8 mouse cellular contexts compared by ENCODE assay signal in the genomic region with DNA sequence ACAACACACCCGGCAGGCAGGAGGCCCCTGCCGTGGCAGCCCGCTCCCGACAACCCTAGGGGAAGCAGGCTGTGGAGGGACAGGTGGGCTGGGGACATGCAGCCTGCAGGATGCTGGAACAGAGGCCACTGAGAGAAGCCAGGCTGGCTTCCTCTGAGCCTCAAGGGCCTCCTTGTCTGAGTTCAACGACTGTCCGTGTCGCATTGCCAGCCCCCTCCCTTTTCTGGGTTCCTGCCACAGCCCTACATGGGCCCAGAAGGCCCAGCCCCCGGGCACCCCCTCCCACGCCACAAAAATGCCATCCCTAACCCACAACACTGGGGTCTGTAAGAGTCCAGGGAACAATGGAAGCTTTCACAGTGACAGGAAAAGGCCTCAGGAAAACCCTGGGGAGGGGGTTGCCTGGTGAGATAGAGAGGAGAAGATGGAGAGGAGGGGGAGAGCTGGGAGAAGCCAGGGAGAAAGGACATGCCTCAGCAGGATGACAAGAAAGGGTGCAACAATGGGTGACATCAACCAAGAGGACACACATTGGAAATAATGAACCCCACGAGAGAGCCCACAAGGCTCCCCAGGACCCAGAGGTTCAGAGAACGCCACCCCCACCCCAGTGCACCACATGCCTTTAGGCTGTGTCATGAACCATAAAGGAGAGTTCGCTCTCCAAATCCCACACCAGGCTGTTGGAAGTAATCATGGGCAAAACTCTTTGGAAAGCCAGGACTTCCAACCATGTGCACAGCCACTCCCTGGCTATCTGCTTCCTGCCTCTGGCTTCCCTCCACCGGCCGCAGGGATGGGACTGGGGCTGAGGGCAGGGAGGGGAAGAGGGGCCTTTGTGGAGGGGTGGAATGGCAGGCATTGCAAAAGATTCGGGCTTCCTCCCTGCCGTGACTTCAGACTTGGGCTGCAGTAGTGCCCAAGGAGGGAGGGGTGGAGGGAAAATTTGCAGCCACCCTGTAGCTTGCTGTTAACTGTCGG. TPM values are rescaled to one million over a fixed set of nuclear protein-coding genes. Genes with fewer than 3 reads are reported as not detected.
A peak's percentile ranks its signal among the peaks of the same experiment; 100 is the strongest.
DNase-seq lines count a peak whose midpoint lies in the region; ATAC-seq lines count a peak whose summit lies in the region.

No protein-coding gene starts in this region.

- DNase-seq in layer of hippocampus, adult 11-12 months (ENCODE audit: low spot score): peak; percentile 44
- no peak for DNase-seq in layer of hippocampus, adult 9-10 months (ENCODE audit: low spot score)
- peak; percentile 72 for DNase-seq in brain, adult 2 months (ENCODE audit: low read depth, low spot score)
- peak; percentile 76 for DNase-seq in gastrocnemius, postnatal 14 days
- no peak for DNase-seq in spleen, adult 18-20 months
- DNase-seq in thymus, postnatal 36 days: no peak

- peaks cover 39% of the 10 kb centered on the region for H3K4me1 ChIP-seq in hindbrain, embryonic 15.5 days (replicated peaks)
- peaks cover 18% of the 10 kb centered on the region for H3K4me1 ChIP-seq in midbrain, embryonic 12.5 days

- no peaks in the 10 kb centered on the region for H3K36me3 ChIP-seq in hindbrain, embryonic 15.5 days
- H3K36me3 ChIP-seq in midbrain, embryonic 12.5 days: no peaks in the 10 kb centered on the region

- ATAC-seq in hindbrain, embryonic 15.5 days (ENCODE audit: low FRiP score, low read depth): peak; percentile 88
- peak; percentile 30; the same call in 1 of the 2 replicates for ATAC-seq in midbrain, embryonic 12.5 days (ENCODE audit: low FRiP score, low read depth)

- H3K27ac ChIP-seq in hindbrain, embryonic 15.5 days (replicated peaks): peak overlapping the region; percentile 40
- H3K27ac ChIP-seq in midbrain, embryonic 12.5 days (replicated peaks): peak overlapping the region; percentile 39

- H3K4me3 ChIP-seq in hindbrain, embryonic 15.5 days: no peak overlapping the region
- no peak overlapping the region for H3K4me3 ChIP-seq in midbrain, embryonic 12.5 days

- H3K9ac ChIP-seq in hindbrain, embryonic 15.5 days: no peak overlapping the region
- H3K9ac ChIP-seq in midbrain, embryonic 12.5 days (replicated peaks): peak overlapping the region; percentile 15; the same call in 1 of the 2 replicates

- intact Hi-C loops in gastrocnemius, postnatal 14 days (cut with DNase I; ENCODE audit: low total_unique reads): no loop called here

- no peaks in the 10 kb centered on the region for H3K9me3 ChIP-seq in hindbrain, embryonic 15.5 days
- H3K9me3 ChIP-seq in midbrain, embryonic 12.5 days: no peaks in the 10 kb centered on the region

- no peaks in the 10 kb centered on the region for H3K27me3 ChIP-seq in hindbrain, embryonic 15.5 days
- no peaks in the 10 kb centered on the region for H3K27me3 ChIP-seq in midbrain, embryonic 12.5 days

- no peak overlapping the region for H3K4me2 ChIP-seq in hindbrain, embryonic 15.5 days
- H3K4me2 ChIP-seq in midbrain, embryonic 12.5 days (replicated peaks): no peak overlapping the region

- 27% methylated on average over 17 of the region's 17 CpGs for WGBS in hindbrain, embryonic 15.5 days
- WGBS in midbrain, embryonic 12.5 days: 41% methylated on average over 17 of the region's 17 CpGs

RNA-seq across cellular contexts. Expression of a gene that starts 33.8 kb away (rescaled TPM):
- total RNA-seq in gastrocnemius, postnatal 14 days (2021): 10 to 100 TPM; 45.2 to 45.5 TPM
- polyA plus RNA-seq in hindbrain, embryonic 15.5 days (2015; fragmentation: Nextera tagmentation; extraction: Ambion mirVana): 15.7 and 16.1 TPM in 2 replicates
- polyA plus RNA-seq in midbrain, embryonic 12.5 days (2016; fragmentation: Nextera tagmentation; extraction: Ambion mirVana): 17.7 and 20.7 TPM in 2 replicates

RNA-seq across cellular contexts. Expression of a gene that starts 41.1 kb away (rescaled TPM):
- total RNA-seq in gastrocnemius, postnatal 14 days (2021): 10 to 100 TPM; 40.9 to 51.4 TPM
- 33.2 and 40.7 TPM in 2 replicates for polyA plus RNA-seq in hindbrain, embryonic 15.5 days (2015; fragmentation: Nextera tagmentation; extraction: Ambion mirVana)
- 28.7 and 29.7 TPM in 2 replicates for polyA plus RNA-seq in midbrain, embryonic 12.5 days (2016; fragmentation: Nextera tagmentation; extraction: Ambion mirVana)

Comparison
In these comparisons a context has a peak if more than half of its experiments do, and no peak if none do; other contexts are left out.
1. DNase-seq: peak in layer of hippocampus, adult 11-12 months (single experiment), brain, adult 2 months (single experiment) and gastrocnemius, postnatal 14 days (single experiment); none in layer of hippocampus, adult 9-10 months (single experiment), spleen, adult 18-20 months (0 of 2) and thymus, postnatal 36 days (0 of 2).